Mouse (Mus musculus) neural tube, embryonic 11.5 days (tissue): ENCODE data around the gene 1700025F22Rik. TPM values are rescaled to one million over a fixed set of nuclear protein-coding genes. Genes with fewer than 3 reads are reported as not detected.
"Not testable (repeated sequence)": the region's sequence is repeated elsewhere in the genome, so short reads cannot be mapped to it uniquely, and the experiment has no call there.

Source experiments
- ATAC-seq: fragments of 200-750 bp; cut with Nextera tagmentation; 2 replicates; pipeline ENCODE4 v1.8.0; 2017; ENCODE audit warnings: moderate number of reproducible peaks, mild to moderate bottlenecking, moderate TSS enrichment, moderate library complexity; ENCODE audit not compliant: insufficient read depth, low FRiP score, low TSS enrichment
- DNase-seq: peaks from one replicate; pipeline ENCODE4 v3.0.0-alpha.2; 2015; ENCODE audit warnings: low spot score
- H3K27ac ChIP-seq: fragments of 300-500 bp; sonication (generic); 2 replicates; pipeline ENCODE4 v1.5.1; 2014; ENCODE audit warnings: low read depth, mild to moderate bottlenecking, low read length
- H3K27me3 ChIP-seq: fragments of 300-500 bp; sonication (generic); 2 replicates; pipeline ENCODE4 v1.6.1; 2014; ENCODE audit warnings: mild to moderate bottlenecking, low read length, mixed read lengths; ENCODE audit not compliant: control insufficient read depth, insufficient read depth
- H3K36me3 ChIP-seq: fragments of 300-500 bp; sonication (generic); 2 replicates; pipeline ENCODE4 v1.6.1; 2014; ENCODE audit warnings: mild to moderate bottlenecking, low read length, moderate library complexity, mixed read lengths; ENCODE audit not compliant: control insufficient read depth, insufficient read depth
- H3K4me1 ChIP-seq: fragments of 300-500 bp; sonication (generic); 2 replicates; pipeline ENCODE4 v1.6.1; 2014; ENCODE audit warnings: low read length, mixed read lengths; ENCODE audit not compliant: control insufficient read depth, insufficient read depth
- H3K4me2 ChIP-seq: fragments of 300-500 bp; sonication (generic); 2 replicates; pipeline ENCODE4 v1.6.1; 2014; ENCODE audit warnings: low read depth, mild to moderate bottlenecking, moderate library complexity
- H3K4me3 ChIP-seq: fragments of 300-500 bp; sonication (generic); 2 replicates; pipeline ENCODE4 v1.5.1; 2014; ENCODE audit warnings: low read depth, low read length
- H3K9ac ChIP-seq: fragments of 300-500 bp; sonication (generic); 2 replicates; pipeline ENCODE4 v1.6.1; 2014; ENCODE audit warnings: mild to moderate bottlenecking, low read length
- H3K9me3 ChIP-seq: fragments of 300-500 bp; sonication (generic); 2 replicates; pipeline ENCODE4 v1.6.1; 2016; ENCODE audit warnings: low read length; ENCODE audit not compliant: control insufficient read depth
- WGBS: fragments of 180-500 bp; shearing (Covaris S2); extraction: QIAGEN DNeasy Blood & Tissue Kit; methylation state at CpG from one replicate; pipeline ENCODE4 v1.1.7; 2014; 5-methylcytosine and 5-hydroxymethylcytosine counted together
- polyA plus RNA-seq: library from polyadenylated mRNA; unstranded; fragments of >200 nt; fragmentation: Nextera tagmentation; extraction: Ambion mirVana; gene quantifications from 2 replicates; pipeline ENCODE4 v1.2.1, GENCODE M21; 2014

1700025F22Rik gene
- not detected in 2 replicates for polyA plus RNA-seq

DNA sequence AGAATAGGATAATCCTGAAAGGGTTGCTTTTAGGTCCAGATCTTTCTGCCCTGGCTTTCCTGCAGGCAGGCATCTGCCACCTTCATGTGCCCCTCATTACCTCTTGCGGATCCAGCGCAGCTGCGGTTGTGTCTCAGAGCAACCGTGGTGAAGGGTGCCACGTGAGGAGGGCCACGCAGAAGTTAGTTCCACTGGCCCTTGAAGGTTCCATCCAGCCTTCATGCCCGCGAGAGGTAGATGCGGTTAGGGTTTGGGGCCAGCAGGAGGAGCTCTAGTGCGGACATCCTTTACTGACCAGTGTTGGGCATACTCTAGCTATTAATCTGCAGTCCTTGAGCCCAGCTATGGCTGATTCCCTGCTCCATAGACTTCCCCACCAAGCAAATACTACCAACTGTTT, at the start of gene 1700025F22Rik:
TSS of gene 1700025F22Rik (minus strand) at position 149 of the 400 bp plus-strand sequence.
- Histone ChIP-seq H3K4me2 (no peak within 1 kb of the TSS), H3K36me3 (no peaks in the 10 kb centered on the region), H3K4me1 (no peaks in the 10 kb centered on the region), H3K4me3 (no peak within 1 kb of the TSS), H3K27ac (no peak within 1 kb of the TSS), H3K9ac (no peak within 1 kb of the TSS), H3K9me3 (no peaks in the 10 kb centered on the region), H3K27me3 (no peaks in the 10 kb centered on the region)
- no peak for DNase-seq
- 31% methylated on average over 10 of the region's 10 CpGs for WGBS
- ATAC-seq = no peak

DNA sequence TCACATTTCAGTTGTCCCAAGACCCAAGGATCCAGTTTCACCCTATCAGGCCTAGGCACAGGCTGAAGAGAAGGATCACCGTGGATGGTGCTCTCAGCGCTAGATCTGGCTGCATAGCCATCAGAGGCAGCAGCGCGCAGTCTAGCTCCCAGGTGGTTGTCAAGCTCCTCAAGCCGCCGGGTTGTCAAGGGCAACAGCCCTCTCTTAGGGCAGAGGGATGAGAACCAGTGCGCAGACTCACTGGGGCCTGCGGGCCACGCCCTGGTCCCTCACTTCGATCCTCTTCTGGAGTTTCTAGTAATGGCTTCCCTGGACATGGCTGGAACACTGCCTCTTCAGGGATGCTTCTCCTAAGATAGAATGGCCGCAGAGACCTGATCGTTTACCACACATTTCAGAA, 31.4 kb upstream of the 1700025F22Rik start, which contains the start of gene Ms4a13:
TSS of gene Ms4a13 (minus strand) at position 192 of the 400 bp plus-strand sequence.
- Histone ChIP-seq H3K4me1 (no peaks in the 10 kb centered on the region), H3K4me2 (no peak within 1 kb of the TSS), H3K36me3 (no peaks in the 10 kb centered on the region), H3K9me3 (no peaks in the 10 kb centered on the region), H3K9ac (no peak within 1 kb of the TSS), H3K27me3 (no peaks in the 10 kb centered on the region), H3K27ac (no peak within 1 kb of the TSS), H3K4me3 (no peak within 1 kb of the TSS)
- 63% methylated on average over 12 of the region's 12 CpGs for WGBS
- ATAC-seq (no peak), DNase-seq (no peak)

DNA sequence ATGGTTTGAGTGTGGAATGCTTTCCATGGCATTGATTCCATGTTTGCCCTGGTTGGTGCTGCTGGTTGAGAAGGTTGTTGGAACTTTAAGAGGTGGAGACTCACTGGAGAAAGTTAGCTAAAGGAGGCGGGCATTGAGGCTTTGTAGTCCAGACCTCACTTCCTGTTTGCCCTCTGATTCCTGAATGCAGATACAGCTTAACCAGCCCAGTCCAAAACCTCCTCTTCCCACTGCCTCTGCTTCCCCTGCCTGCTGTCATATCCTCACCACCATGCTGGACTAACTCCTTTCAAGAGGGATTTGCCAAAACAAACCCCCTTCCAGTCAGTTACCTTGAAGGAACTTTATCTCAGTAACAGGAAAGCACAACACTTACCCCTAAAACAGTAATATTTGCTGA, 27.4 kb upstream of the 1700025F22Rik start:
- WGBS = 88% methylated on average over 1 of the region's 1 CpGs
- ATAC-seq = no peak

DNA sequence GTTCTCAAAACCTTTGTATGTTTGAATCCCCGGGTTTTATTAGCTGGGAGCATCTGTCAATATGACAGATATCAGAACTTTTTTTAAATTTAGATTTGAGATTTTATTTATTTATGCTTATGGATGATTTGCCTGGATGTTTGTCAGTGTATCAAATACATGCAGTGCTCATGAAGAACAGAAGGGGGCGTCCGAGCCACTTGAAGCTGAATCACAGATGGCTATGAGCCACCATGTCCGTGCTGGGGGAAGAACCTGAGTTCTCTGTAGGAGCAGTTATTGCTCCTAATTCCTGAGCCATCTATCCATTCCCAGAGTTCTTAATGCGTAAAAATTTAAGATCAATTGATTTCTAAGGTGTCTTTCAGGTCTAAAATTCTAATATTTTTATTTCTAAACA, 19.0 kb upstream of the 1700025F22Rik start:
- DNase-seq (no peak), ATAC-seq (no peak)
- H3K4me3 ChIP-seq = no peak overlapping the region
- H3K4me1 ChIP-seq = no peaks in the 10 kb centered on the region
- no peak overlapping the region for H3K9ac ChIP-seq
- H3K4me2 ChIP-seq = no peak overlapping the region
- H3K36me3 ChIP-seq = no peaks in the 10 kb centered on the region
- WGBS = 18% methylated on average over 5 of the region's 5 CpGs
- no peaks in the 10 kb centered on the region for H3K9me3 ChIP-seq
- no peaks in the 10 kb centered on the region for H3K27me3 ChIP-seq
- H3K27ac ChIP-seq = no peak overlapping the region

More for the DNA sequence above, 27.4 kb upstream of the 1700025F22Rik start:
- no peaks in the 10 kb centered on the region for H3K36me3 ChIP-seq
- H3K27me3 ChIP-seq = no peaks in the 10 kb centered on the region
- no peaks in the 10 kb centered on the region for H3K9me3 ChIP-seq
- no peaks in the 10 kb centered on the region for H3K4me1 ChIP-seq
- H3K9ac ChIP-seq = no peak overlapping the region
- no peak for DNase-seq
- no peak overlapping the region for H3K4me2 ChIP-seq
- no peak overlapping the region for H3K4me3 ChIP-seq
- no peak overlapping the region for H3K27ac ChIP-seq

DNA sequence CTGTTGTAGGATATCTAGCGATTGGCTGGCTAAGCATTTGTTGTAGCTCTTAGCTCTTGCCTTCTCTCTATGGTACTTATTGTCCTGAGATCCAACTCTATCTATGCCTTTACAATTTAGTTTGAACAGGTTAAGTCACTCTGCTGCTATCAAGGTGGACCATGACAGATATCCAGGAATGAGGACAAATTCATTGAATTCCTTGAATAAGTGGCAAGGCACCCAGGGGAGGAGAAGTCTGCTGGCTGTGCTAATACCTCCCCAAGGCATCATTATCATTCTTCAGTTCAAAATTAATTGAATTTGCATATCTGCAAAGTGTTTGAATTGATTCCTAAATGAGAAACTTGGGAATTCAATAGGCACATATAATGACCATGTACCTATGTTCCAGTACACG, 12.3 kb upstream of the 1700025F22Rik start:
- Histone ChIP-seq H3K27me3 (no peaks in the 10 kb centered on the region), H3K9me3 (no peaks in the 10 kb centered on the region), H3K4me3 (no peak overlapping the region), H3K9ac (no peak overlapping the region), H3K4me2 (no peak overlapping the region), H3K27ac (no peak overlapping the region), H3K36me3 (no peaks in the 10 kb centered on the region), H3K4me1 (no peaks in the 10 kb centered on the region)
- WGBS = 73% methylated on average over 2 of the region's 2 CpGs
- DNase-seq (no peak), ATAC-seq (no peak)

DNA sequence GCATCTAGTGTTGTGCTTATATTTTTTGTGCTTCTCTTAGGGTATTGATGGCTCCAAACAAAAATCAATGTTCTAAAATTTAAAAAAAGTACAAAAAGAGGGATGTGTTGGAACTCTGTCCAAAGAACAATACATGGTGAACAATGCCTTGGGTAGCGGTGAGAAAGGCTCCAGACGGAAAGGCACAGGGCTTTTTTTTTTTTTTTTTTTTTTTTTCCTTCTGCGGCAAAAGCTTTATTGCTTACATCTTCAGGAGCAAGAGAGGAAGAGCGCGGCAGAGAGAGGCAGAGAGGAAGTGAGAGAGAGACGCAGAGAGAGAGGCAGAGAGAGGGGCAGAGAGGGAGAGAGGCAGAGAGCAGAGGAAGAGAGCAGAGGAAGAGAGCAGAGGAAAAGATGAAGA, 7.2 kb downstream of the 1700025F22Rik start:
- H3K36me3 ChIP-seq, H3K9ac ChIP-seq, ATAC-seq, DNase-seq, H3K4me2 ChIP-seq, H3K4me1 ChIP-seq, H3K27me3 ChIP-seq, H3K9me3 ChIP-seq, H3K4me3 ChIP-seq, H3K27ac ChIP-seq: not testable (repeated sequence)
- 83% methylated on average over 6 of the region's 6 CpGs for whole genome bisulfite sequencing

DNA sequence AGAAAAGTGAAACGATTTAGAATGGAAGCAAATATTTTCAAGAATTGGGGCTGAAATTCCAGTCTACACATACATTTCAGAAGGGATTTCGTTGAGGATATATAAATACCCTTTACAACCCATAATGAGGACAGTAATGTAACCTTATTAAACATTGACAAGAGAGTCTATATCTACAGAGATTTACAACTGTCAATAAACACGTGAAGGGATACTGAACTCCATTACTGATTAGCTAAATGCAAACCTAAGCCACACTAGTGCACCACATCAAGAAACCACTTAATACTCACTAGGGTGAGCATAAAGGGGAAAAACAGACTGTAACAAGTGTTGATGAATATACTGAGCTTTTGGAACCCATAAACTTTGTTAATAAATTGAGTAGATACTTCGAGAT, 29.8 kb downstream of the 1700025F22Rik start:
- no peak for ATAC-seq
- Histone ChIP-seq H3K9ac (no peak overlapping the region), H3K9me3 (no peaks in the 10 kb centered on the region), H3K27ac (no peak overlapping the region), H3K4me1 (no peaks in the 10 kb centered on the region), H3K4me2 (no peak overlapping the region), H3K36me3 (no peaks in the 10 kb centered on the region), H3K27me3 (no peaks in the 10 kb centered on the region), H3K4me3 (no peak overlapping the region)
- WGBS = 79% methylated on average over 4 of the region's 4 CpGs
- no peak for DNase-seq

DNA sequence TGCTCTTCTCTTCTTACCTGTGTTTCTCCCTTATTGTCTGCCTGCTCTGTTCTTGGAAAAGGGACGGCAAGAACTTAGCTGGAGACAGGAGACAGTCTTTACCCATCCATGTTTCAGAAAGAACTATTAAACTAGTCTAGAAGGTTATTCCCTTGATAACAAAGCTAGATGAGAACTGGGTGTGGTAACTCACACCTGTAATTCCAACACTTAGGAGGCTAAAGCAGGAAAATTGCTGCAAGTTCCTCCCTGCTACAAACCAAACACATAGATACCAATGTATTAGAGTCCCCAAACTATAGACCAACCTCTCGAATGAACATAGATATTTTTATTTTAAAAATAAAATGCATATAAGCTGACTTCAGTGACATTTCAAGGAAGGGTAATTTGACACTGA, 30.3 kb downstream of the 1700025F22Rik start:
- Histone ChIP-seq H3K4me3 (no peak overlapping the region), H3K4me2 (no peak overlapping the region), H3K9me3 (no peaks in the 10 kb centered on the region), H3K36me3 (no peaks in the 10 kb centered on the region), H3K4me1 (no peaks in the 10 kb centered on the region), H3K9ac (no peak overlapping the region), H3K27ac (no peak overlapping the region), H3K27me3 (no peaks in the 10 kb centered on the region)
- ATAC-seq = no peak
- 86% methylated on average over 2 of the region's 2 CpGs for WGBS
- no peak for DNase-seq

DNA sequence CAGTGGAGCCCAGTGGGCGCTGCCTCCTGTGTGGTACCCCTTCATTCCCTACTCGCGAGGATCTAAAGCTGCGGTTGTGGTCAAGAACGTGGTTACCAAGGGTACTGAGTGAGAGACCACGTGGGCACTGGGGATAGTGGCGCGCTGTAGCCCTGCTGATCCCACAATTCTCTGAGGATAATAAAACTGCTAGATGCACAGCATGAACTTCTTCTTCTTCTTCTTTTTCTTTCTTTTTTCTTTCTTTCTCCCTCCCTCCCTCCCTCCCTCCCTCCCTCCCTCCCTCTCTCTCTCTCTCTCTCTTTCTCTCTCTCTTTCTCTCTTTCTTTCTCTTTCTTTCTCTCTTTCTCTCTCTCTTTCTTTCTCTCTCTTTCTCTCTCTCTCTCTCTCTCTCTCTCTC, 34.3 kb downstream of the 1700025F22Rik start, which contains the start of gene 1700017D01Rik:
TSS of gene 1700017D01Rik (minus strand) at position 101 of the 400 bp plus-strand sequence.
- H3K27me3 ChIP-seq, ATAC-seq, H3K9me3 ChIP-seq, H3K4me1 ChIP-seq, DNase-seq, H3K36me3 ChIP-seq, H3K9ac ChIP-seq, H3K4me3 ChIP-seq, H3K27ac ChIP-seq, H3K4me2 ChIP-seq: not testable (repeated sequence)
- 85% methylated on average over 8 of the region's 8 CpGs for WGBS
